Mouse (Mus musculus): ENCODE results near the gene Ankfn1. TPM values are rescaled to one million over a fixed set of nuclear protein-coding genes. Genes with fewer than 3 reads are reported as not detected.

Gene Ankfn1
- polyA plus RNA-seq, 1 experiment from 2014 or later: 0.82 TPM

DNA sequence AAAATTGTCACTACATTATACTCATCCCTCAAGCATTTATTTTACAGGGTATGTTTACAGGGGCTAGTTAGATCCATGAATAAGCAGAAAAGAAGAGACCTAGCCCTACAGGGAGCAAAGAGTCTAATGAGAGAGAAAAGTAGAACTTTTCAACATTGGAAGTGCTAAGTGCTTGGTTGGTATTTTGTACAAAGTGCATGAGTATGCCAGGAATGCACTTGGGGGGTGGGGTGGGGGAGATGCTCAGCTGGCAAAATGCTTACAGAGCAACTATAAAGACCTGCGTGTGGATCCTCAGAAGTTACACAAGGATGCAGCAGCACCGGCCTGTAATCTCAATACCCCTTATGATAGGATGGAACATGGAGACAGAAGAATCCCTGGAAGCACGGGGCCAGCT lies 118.4 kb downstream of the Ankfn1 start:
- no peak overlapping the region for H3K4me3 ChIP-seq
- no peaks in the 10 kb centered on the region for H3K27me3 ChIP-seq (ENCODE audit: insufficient read depth, poor library complexity, severe bottlenecking)
- no peaks in the 10 kb centered on the region for H3K36me3 ChIP-seq
- WGBS: 89% methylated on average over 3 of the region's 3 CpGs
- H3K27ac ChIP-seq: no peak overlapping the region
- no peaks in the 10 kb centered on the region for H3K4me1 ChIP-seq (replicated peaks)
- no peaks in the 10 kb centered on the region for H3K9me3 ChIP-seq
- DNase-seq (ENCODE audit: low spot score): no peak

- Histone ChIP-seq H3K9me3 (no peaks in the 10 kb centered on the region), H3K27me3 (ENCODE audit: insufficient read depth, poor library complexity, severe bottlenecking) (no peaks in the 10 kb centered on the region), H3K4me3 (no peak overlapping the region), H3K27ac (no peak overlapping the region), H3K4me1 (replicated peaks) (no peaks in the 10 kb centered on the region), H3K36me3 (no peaks in the 10 kb centered on the region)
- no peak for DNase-seq (ENCODE audit: low spot score)
These were observed 120.9 kb downstream of the Ankfn1 start for GRCm38 (mm10) chr11:89656556-89656955.

GRCm38 (mm10) chr11:89635740-89636139 lies 141.7 kb downstream of the Ankfn1 start:
- peaks cover 14% of the 10 kb centered on the region for H3K4me1 ChIP-seq (replicated peaks)
- 40% methylated on average over 1 of the region's 1 CpGs for WGBS
- H3K27me3 ChIP-seq (ENCODE audit: insufficient read depth, poor library complexity, severe bottlenecking): no peaks in the 10 kb centered on the region
- no peaks in the 10 kb centered on the region for H3K36me3 ChIP-seq
- DNase-seq (ENCODE audit: low spot score): no peak
- no peaks in the 10 kb centered on the region for H3K9me3 ChIP-seq
- no peak overlapping the region for H3K27ac ChIP-seq
- no peak overlapping the region for H3K4me3 ChIP-seq

DNA sequence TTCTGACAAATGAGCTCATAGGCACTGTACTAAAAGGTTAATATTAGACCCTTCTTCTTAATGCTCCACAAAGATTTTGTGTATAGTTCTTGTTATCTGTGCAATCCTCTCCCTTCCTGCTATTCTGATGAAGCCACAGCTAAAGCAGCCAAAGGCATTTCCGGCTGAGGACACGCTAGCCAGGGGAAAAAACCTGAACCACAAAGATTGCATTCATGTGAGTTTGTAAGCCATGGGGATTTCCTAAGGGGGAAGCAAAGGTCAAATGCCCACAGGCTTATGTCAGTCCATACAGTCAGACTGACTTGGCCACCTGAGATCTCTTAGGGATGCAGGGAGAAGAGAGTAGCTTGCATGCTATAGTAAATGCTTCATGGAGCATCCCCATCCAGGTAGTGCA lies 146.1 kb downstream of the Ankfn1 start:
- no peaks in the 10 kb centered on the region for H3K27me3 ChIP-seq (ENCODE audit: insufficient read depth, poor library complexity, severe bottlenecking)
- H3K27ac ChIP-seq: no peak overlapping the region
- H3K4me3 ChIP-seq: no peak overlapping the region
- H3K9me3 ChIP-seq: no peaks in the 10 kb centered on the region
- DNase-seq (ENCODE audit: low spot score): no peak
- no peaks in the 10 kb centered on the region for H3K36me3 ChIP-seq
- 77% methylated on average over 2 of the region's 2 CpGs for WGBS
- H3K4me1 ChIP-seq (replicated peaks): peaks cover 13% of the 10 kb centered on the region

GRCm38 (mm10) chr11:89628562-89628961 lies 148.9 kb downstream of the Ankfn1 start:
- Histone ChIP-seq H3K27ac (no peak overlapping the region), H3K4me3 (no peak overlapping the region), H3K27me3 (ENCODE audit: insufficient read depth, poor library complexity, severe bottlenecking) (no peaks in the 10 kb centered on the region), H3K36me3 (no peaks in the 10 kb centered on the region), H3K9me3 (no peaks in the 10 kb centered on the region), H3K4me1 (replicated peaks) (0 out of 2 replicates have a peak, but pooled peaks cover 6% of the 10 kb centered on the region)
- DNase-seq (ENCODE audit: low spot score): no peak
- 92% methylated on average over 6 of the region's 6 CpGs for WGBS

GRCm38 (mm10) chr11:89627232-89627631 lies 150.2 kb downstream of the Ankfn1 start:
- DNase-seq (ENCODE audit: low spot score): no peak
- Histone ChIP-seq H3K36me3 (no peaks in the 10 kb centered on the region), H3K27ac (no peak overlapping the region), H3K4me3 (no peak overlapping the region), H3K27me3 (ENCODE audit: insufficient read depth, poor library complexity, severe bottlenecking) (no peaks in the 10 kb centered on the region), H3K9me3 (no peaks in the 10 kb centered on the region), H3K4me1 (replicated peaks) (0 out of 2 replicates have a peak, but pooled peaks cover 6% of the 10 kb centered on the region)

DNA sequence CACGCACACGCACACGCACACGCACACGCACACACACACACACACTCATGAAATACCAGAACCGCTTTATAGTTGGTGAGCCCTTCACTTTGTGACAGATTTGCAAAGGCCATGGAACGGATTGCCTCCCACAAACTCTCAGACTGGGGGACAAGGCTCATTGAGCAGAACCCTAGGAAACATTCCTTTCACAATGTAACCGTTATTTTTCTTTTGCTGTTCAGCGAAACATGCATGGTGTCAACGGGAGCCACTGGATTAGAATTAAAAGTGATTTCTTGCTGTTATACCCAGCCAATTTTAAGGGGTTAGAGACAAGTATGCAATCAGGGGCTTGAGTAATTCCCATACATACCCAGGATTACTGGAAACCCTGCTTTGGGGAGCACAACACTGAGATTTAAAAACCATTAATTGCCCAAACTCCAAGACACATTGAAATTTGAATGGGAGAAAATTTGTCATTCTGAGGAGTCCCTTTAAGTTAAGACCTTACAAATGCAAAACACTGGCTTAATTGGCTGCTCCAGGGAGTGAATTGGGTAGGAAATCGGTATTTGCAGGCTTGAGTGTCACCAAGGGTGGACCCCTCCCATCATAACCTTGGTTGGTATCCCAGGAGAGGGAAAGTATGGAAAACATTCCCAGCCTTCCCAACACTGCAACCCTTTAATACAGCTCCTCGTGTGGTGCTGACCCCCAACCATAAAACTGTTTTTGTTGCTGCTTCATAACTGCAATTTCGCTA lies 153.6 kb downstream of the Ankfn1 start:
- Histone ChIP-seq H3K4me1 (replicated peaks) (peaks cover 16% of the 10 kb centered on the region), H3K27me3 (ENCODE audit: insufficient read depth, poor library complexity, severe bottlenecking) (no peaks in the 10 kb centered on the region), H3K4me3 (no peak overlapping the region), H3K36me3 (no peaks in the 10 kb centered on the region), H3K27ac (no peak overlapping the region), H3K9me3 (no peaks in the 10 kb centered on the region)
- DNase-seq (ENCODE audit: low spot score): no peak
- WGBS: 71% methylated on average over 13 of the region's 13 CpGs

- no peak overlapping the region for H3K27ac ChIP-seq
- H3K9me3 ChIP-seq: no peaks in the 10 kb centered on the region
- DNase-seq (ENCODE audit: low spot score): no peak
- no peaks in the 10 kb centered on the region for H3K27me3 ChIP-seq (ENCODE audit: insufficient read depth, poor library complexity, severe bottlenecking)
- no peaks in the 10 kb centered on the region for H3K36me3 ChIP-seq
- H3K4me3 ChIP-seq: no peak overlapping the region
- peaks cover 17% of the 10 kb centered on the region for H3K4me1 ChIP-seq (replicated peaks)
These were observed 157.5 kb downstream of the Ankfn1 start for GRCm38 (mm10) chr11:89619955-89620354.

DNA sequence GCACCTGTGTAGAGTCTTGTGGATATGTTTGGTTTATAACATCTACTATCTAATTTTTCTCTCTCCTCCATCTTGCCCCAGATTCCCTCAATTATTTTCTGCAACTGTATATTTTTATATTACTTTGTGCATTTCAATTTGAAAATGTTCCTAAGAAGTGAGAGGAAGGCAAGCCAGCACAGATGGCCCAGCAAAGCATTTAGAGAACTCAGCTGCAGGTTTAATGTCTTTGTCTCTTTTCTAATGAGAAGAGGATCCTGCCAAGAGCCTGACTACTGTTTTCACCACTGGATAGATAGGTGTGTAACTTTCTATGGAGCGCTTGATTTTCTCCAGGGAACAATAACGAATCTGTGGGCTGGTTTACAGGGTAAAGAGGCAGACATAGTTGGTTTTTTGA lies 161.6 kb downstream of the Ankfn1 start:
- Histone ChIP-seq H3K4me3 (no peak overlapping the region), H3K9me3 (no peaks in the 10 kb centered on the region), H3K27me3 (ENCODE audit: insufficient read depth, poor library complexity, severe bottlenecking) (no peaks in the 10 kb centered on the region), H3K4me1 (replicated peaks) (peaks cover 14% of the 10 kb centered on the region), H3K36me3 (no peaks in the 10 kb centered on the region), H3K27ac (no peak overlapping the region)
- WGBS: 91% methylated on average over 2 of the region's 2 CpGs
- no peak for DNase-seq (ENCODE audit: low spot score)

- H3K36me3 ChIP-seq: no peaks in the 10 kb centered on the region
- no peaks in the 10 kb centered on the region for H3K27me3 ChIP-seq (ENCODE audit: insufficient read depth, poor library complexity, severe bottlenecking)
- no peak overlapping the region for H3K4me3 ChIP-seq
- 67% methylated on average over 3 of the region's 3 CpGs for whole genome bisulfite sequencing
- no peaks in the 10 kb centered on the region for H3K9me3 ChIP-seq
- no peaks in the 10 kb centered on the region for H3K4me1 ChIP-seq (replicated peaks)
- no peak for DNase-seq (ENCODE audit: low spot score)
- H3K27ac ChIP-seq: no peak overlapping the region
These were observed 165.9 kb downstream of the Ankfn1 start for GRCm38 (mm10) chr11:89611596-89611995.

DNA sequence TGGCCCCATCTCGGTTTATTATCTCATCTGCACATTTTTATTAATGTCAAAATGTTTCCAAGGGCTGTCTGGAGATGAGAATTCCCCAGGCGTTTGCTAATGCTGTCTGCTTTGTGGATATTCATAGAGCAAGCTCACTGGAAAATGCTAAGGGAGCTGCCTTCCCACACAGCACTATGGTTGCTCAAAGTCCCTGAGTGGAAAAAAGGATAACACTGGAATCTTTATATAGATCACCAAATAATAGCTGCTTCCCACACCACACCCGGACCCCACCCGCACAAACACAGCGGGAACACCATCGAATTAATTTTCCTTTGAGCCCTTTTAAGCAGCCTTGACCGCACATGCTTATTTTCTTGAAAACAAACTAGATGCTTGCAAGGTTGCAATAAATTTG lies 169.4 kb downstream of the Ankfn1 start:
- DNase-seq (ENCODE audit: low spot score): no peak
- no peaks in the 10 kb centered on the region for H3K27me3 ChIP-seq (ENCODE audit: insufficient read depth, poor library complexity, severe bottlenecking)
- no peak overlapping the region for H3K4me3 ChIP-seq
- H3K9me3 ChIP-seq: no peaks in the 10 kb centered on the region
- no peak overlapping the region for H3K27ac ChIP-seq
- H3K4me1 ChIP-seq (replicated peaks): no peaks in the 10 kb centered on the region
- H3K36me3 ChIP-seq: no peaks in the 10 kb centered on the region
- 85% methylated on average over 7 of the region's 7 CpGs for WGBS

- 84% methylated on average over 3 of the region's 3 CpGs for WGBS
- H3K4me3 ChIP-seq: no peak overlapping the region
- DNase-seq (ENCODE audit: low spot score): no peak
These were observed 170.2 kb downstream of the Ankfn1 start for GRCm38 (mm10) chr11:89607270-89607669.

GRCm38 (mm10) chr11:89606346-89606745 lies 171.1 kb downstream of the Ankfn1 start:
- Histone ChIP-seq H3K4me1 (replicated peaks) (no peaks in the 10 kb centered on the region), H3K36me3 (no peaks in the 10 kb centered on the region), H3K4me3 (no peak overlapping the region), H3K9me3 (no peaks in the 10 kb centered on the region), H3K27me3 (ENCODE audit: insufficient read depth, poor library complexity, severe bottlenecking) (no peaks in the 10 kb centered on the region), H3K27ac (no peak overlapping the region)
- 74% methylated on average over 6 of the region's 6 CpGs for WGBS
- DNase-seq (ENCODE audit: low spot score): no peak

More at GRCm38 (mm10) chr11:89607270-89607669, 170.2 kb downstream of the Ankfn1 start:
- Histone ChIP-seq H3K36me3 (no peaks in the 10 kb centered on the region), H3K4me1 (replicated peaks) (no peaks in the 10 kb centered on the region), H3K27ac (no peak overlapping the region), H3K27me3 (ENCODE audit: insufficient read depth, poor library complexity, severe bottlenecking) (no peaks in the 10 kb centered on the region), H3K9me3 (no peaks in the 10 kb centered on the region)

GRCm38 (mm10) chr11:89602966-89603365 lies 174.5 kb downstream of the Ankfn1 start:
- WGBS: 86% methylated on average over 5 of the region's 5 CpGs
- no peaks in the 10 kb centered on the region for H3K36me3 ChIP-seq
- no peak overlapping the region for H3K4me3 ChIP-seq
- H3K9me3 ChIP-seq: no peaks in the 10 kb centered on the region
- H3K4me1 ChIP-seq (replicated peaks): no peaks in the 10 kb centered on the region
- DNase-seq (ENCODE audit: low spot score): no peak
- no peaks in the 10 kb centered on the region for H3K27me3 ChIP-seq (ENCODE audit: insufficient read depth, poor library complexity, severe bottlenecking)
- no peak overlapping the region for H3K27ac ChIP-seq

Data from hindbrain, embryonic 10.5 days (tissue).